Mouse (Mus musculus) cerebellum, adult 2 months (tissue): Measurements from ENCODE around the gene Smoc1. TPM values are rescaled to one million over a fixed set of nuclear protein-coding genes. Genes with fewer than 3 reads are reported as not detected.
A peak's percentile ranks its signal among the peaks of the same experiment; 100 is the strongest.

Source experiments
- DNase-seq, 2 experiments: peaks; one replicate each; pipeline ENCODE4 v3.0.0; 2021
- H3K27ac ChIP-seq: fragments of 200-500 bp; 2 replicates; pipeline ENCODE4 v1.5.1; 2012; ENCODE audit warnings: low read length, control low read depth, inconsistent platforms; ENCODE audit not compliant: insufficient read depth
- H3K27me3 ChIP-seq: fragments of 200-500 bp; 2 replicates; pipeline ENCODE4 v1.6.1; 2012; ENCODE audit warnings: inconsistent platforms, mild to moderate bottlenecking, low read length, moderate library complexity; ENCODE audit not compliant: control insufficient read depth, insufficient read depth
- H3K4me1 ChIP-seq: fragments of 200-500 bp; 2 replicates; pipeline ENCODE4 v1.6.1; 2011; ENCODE audit warnings: low read length; ENCODE audit not compliant: control insufficient read depth, insufficient read depth
- H3K4me3 ChIP-seq: fragments of 200-500 bp; replicated peaks from 2 replicates; pipeline ENCODE3; 2011; ENCODE audit warnings: mild to moderate bottlenecking, low read depth, low read length, control low read depth; ENCODE audit not compliant: insufficient read depth
- CTCF ChIP-seq: fragments of 200-500 bp; IDR thresholded peaks from 2 replicates; pipeline ENCODE4 v1.5.1; 2011; ENCODE audit warnings: low read depth, mild to moderate bottlenecking, control low read depth, low read length, moderate library complexity, borderline replicate concordance; ENCODE audit not compliant: insufficient read depth
- POLR2A ChIP-seq: fragments of 200-500 bp; IDR thresholded peaks from 2 replicates; pipeline ENCODE4 v1.6.1; 2011; ENCODE audit warnings: low read length, control low read depth, borderline replicate concordance; ENCODE audit not compliant: insufficient read depth
- WGBS: fragments of 180-500 bp; shearing (Covaris S2); methylation state at CpG from one replicate; pipeline ENCODE4 v1.1.7; 2018; 5-methylcytosine and 5-hydroxymethylcytosine counted together
- polyA plus RNA-seq: library from polyadenylated mRNA; depleted of rRNA; stranded (reverse); fragments of >200 nt; gene quantifications from 2 replicates; pipeline ENCODE4 v1.2.3, GENCODE M21; 2012

Gene Smoc1
- polyA plus RNA-seq, 1 experiment: 10.8 TPM

DNA sequence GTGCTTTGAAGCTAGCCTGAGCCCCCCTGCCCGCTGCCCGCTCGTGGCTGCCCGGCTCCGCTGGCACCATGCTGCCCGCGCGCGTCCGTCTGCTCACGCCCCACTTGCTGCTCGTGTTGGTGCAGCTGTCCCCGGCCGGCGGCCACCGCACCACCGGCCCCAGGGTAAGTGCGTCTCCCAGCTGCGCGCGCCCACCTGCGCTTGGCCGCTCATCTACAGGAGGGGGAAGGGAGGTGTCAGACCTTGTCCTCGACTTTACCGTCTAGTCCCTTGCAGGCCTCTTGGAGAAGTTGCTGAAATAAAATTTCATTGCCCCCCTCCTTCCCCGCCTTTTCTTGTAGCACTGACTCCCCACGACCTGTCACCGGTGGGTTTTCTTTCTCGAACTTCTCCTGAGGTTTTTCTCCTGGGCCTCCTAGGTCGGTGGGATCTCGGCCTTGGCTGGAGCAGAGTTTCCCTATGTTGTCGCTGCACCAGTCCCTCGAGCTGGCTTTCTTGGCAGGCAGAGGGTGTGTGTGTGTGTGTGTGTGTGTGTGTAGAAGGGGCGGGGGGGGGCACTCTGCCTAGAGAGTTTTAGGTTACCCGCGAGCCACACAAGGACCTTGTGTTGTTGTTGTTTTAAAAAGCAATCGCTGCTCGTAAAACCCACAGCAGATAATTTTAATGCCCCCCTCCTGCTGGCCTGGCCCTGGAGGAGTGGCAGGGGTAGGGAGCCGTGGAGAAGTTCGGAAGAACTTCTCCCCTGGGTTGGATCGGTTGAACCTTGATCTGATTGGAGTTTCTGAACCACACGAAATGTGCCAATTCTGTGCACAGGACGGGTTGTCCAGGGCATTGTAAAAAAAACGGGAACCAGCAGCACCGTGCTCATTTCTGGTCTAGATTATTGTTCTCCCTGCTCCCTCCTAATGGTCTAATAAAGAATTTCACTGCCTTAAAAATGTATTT lies 661 bp downstream of the Smoc1 start:
- Histone ChIP-seq H3K27me3 (no peaks in the 10 kb centered on the region), H3K4me1 (peaks cover 6% of the 10 kb centered on the region), H3K27ac (no peak overlapping the region), H3K4me3 (peak overlapping the region; percentile 55)
- no peak for DNase-seq
- 14% methylated on average over 45 of the region's 45 CpGs for WGBS
- TF ChIP-seq CTCF (no peak), POLR2A (no peak)

DNA sequence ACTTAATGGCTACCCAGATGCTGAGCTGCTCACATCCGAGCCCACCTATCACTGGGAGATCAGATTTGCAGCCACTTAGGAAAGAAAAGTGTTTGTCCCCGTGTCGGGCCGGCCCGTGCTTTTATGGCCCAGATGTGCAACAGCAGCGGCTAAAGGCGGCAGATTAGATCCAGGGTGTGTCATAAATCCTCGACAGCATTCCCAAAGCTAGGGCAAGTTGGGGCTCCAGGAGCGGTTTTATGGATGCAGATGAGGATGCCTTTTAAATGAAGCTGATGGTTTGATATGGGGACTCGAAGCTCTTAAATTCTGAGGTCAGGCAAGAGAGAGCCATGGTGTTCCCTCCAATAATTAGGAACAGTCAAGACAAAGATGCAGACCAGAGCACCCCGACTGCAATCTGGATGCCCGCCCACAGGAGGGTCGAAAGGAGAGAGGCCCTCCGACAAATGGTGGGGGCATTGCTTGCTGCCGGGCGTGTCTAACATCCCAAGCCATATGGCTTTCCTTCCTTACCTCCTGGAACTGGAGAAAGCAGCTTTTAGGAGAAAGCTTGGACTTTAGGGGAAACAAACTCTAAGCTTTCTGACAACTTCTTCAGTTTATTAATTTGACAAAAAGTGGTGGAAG lies 1.8 kb downstream of the Smoc1 start:
- peaks cover 6% of the 10 kb centered on the region for H3K4me1 ChIP-seq
- H3K27ac ChIP-seq: no peak overlapping the region
- no peak for TF ChIP-seq CTCF
- H3K27me3 ChIP-seq: no peaks in the 10 kb centered on the region
- no peak overlapping the region for H3K4me3 ChIP-seq
- 69% methylated on average over 16 of the region's 16 CpGs for WGBS
- no peak for DNase-seq

DNA sequence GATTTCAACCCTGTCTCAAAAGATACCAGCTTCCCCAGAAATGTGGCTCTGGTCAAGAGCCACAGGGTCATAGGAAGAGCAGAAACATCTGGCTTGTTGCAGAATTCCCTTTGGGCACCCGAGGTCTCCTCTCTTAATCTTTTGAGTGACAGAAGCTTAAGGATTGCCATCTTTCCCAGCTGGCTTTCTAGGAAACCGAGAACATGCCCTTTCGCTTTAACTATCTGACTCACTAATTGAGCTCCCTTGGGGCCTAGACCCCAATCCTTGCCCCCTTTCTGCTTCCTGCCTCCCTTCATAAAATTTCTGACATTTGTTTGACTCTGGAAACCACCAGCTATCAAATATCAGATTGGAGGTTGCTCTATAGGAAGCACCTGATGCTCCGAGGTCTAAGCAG lies 3.1 kb downstream of the Smoc1 start:
- DNase-seq: no peak
- H3K4me1 ChIP-seq: peaks cover 6% of the 10 kb centered on the region
- WGBS: 75% methylated on average over 4 of the region's 4 CpGs
- no peaks in the 10 kb centered on the region for H3K27me3 ChIP-seq
- TF ChIP-seq POLR2A: no peak
- no peak for TF ChIP-seq CTCF
- H3K27ac ChIP-seq: no peak overlapping the region
- H3K4me3 ChIP-seq: no peak overlapping the region

GRCm38 (mm10) chr12:81031579-81031978 lies 5.0 kb downstream of the Smoc1 start:
- no peak overlapping the region for H3K4me3 ChIP-seq
- WGBS: 61% methylated on average over 7 of the region's 7 CpGs
- no peak for DNase-seq
- TF ChIP-seq CTCF: no peak
- TF ChIP-seq POLR2A: no peak
- H3K4me1 ChIP-seq: no peaks in the 10 kb centered on the region; the same call in 1 of the 2 replicates
- no peak overlapping the region for H3K27ac ChIP-seq
- no peaks in the 10 kb centered on the region for H3K27me3 ChIP-seq

DNA sequence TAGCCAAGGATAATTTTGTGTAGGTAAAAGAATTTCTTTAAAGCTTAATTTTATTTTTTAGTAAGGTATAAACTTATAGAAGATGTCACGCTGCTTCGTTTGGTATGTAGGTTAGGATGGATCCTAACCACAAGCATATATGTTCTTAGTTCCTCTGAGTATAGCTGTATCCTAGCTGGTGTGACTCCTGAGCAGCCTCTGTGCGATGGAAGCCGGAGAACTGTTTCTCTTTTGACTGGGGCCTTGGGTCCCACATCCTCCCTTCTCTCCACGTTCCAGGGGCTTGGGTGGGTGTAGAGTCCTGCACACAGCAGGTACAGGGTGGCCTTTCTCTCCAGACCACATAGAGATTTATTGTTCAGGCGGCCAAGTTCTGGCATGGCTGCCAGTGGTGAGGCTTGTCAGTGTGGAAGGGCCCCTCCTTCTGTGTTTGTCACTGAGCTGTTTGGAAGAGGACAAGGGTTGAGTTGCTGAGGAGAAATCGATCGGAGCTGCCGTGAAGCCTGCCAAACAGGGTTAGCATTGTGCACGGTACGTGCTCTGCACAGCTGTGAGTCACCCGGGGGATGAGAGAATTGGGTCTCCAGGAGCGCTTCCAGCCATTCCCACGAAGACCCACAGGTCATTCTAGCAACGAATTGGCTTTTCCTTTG lies 6.9 kb downstream of the Smoc1 start:
- H3K4me3 ChIP-seq: no peak overlapping the region
- no peaks in the 10 kb centered on the region; the same call in 1 of the 2 replicates for H3K4me1 ChIP-seq
- H3K27me3 ChIP-seq: no peaks in the 10 kb centered on the region
- H3K27ac ChIP-seq: no peak overlapping the region
- DNase-seq: no peak
- TF ChIP-seq CTCF (no peak), POLR2A (no peak)
- WGBS: 50% methylated on average over 15 of the region's 15 CpGs

DNA sequence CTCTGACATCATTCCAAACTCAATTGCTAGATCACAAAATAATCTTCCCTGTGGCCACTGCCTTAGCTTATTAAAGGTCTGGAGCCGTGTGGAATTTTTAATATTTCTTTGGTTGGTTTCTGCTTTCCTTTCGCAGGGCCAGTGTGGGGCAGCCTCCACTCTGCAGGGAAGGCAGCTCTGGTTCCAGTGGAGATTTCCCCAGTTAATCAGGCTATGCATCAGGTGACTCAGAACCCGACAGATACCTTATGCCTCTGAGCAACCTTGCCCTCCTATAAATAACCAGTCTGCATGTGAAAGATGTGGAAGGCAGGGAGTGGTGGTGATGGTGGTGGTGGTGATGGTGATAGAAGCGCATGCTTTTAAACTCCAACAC lies 7.4 kb downstream of the Smoc1 start:
- H3K27ac ChIP-seq: no peak overlapping the region
- TF ChIP-seq CTCF (no peak), POLR2A (no peak)
- H3K27me3 ChIP-seq: no peaks in the 10 kb centered on the region
- no peak for DNase-seq
- H3K4me1 ChIP-seq: no peaks in the 10 kb centered on the region; the same call in 1 of the 2 replicates
- no peak overlapping the region for H3K4me3 ChIP-seq
- WGBS: 65% methylated on average over 4 of the region's 4 CpGs

GRCm38 (mm10) chr12:81035850-81036249 lies 9.2 kb downstream of the Smoc1 start:
- WGBS: 95% methylated on average over 6 of the region's 6 CpGs
- Histone ChIP-seq H3K4me1 (no peaks in the 10 kb centered on the region; the same call in 1 of the 2 replicates), H3K27me3 (no peaks in the 10 kb centered on the region), H3K27ac (no peak overlapping the region), H3K4me3 (no peak overlapping the region)
- DNase-seq: no peak
- TF ChIP-seq POLR2A: no peak
- no peak for TF ChIP-seq CTCF
